8 mouse cellular contexts compared by ENCODE assay signal in genomic region chr3:53004406-53005114, GRCm38 (mm10). TPM values are rescaled to one million over a fixed set of nuclear protein-coding genes. Genes with fewer than 3 reads are reported as not detected.
DNase-seq lines count a peak whose midpoint lies in the region; ATAC-seq and TF ChIP-seq lines count a peak whose summit lies in the region.

No protein-coding gene starts in this region.

- H3K36me3 ChIP-seq in hindbrain, embryonic 11.5 days (ENCODE audit: control insufficient read depth, insufficient read depth, low read length): peaks cover 7% of the 10 kb centered on the region
- H3K36me3 ChIP-seq in hindbrain, embryonic 12.5 days: peaks cover 65% of the 10 kb centered on the region
- peaks cover 37% of the 10 kb centered on the region for H3K36me3 ChIP-seq in thymus, adult 2 months (ENCODE audit: control insufficient read depth, insufficient read depth, low read length)

- peak; percentile 55 for DNase-seq in hindbrain, embryonic 11.5 days (ENCODE audit: low spot score)
- DNase-seq in thymus, adult 2 months: peak; percentile 24
- no peak for DNase-seq in thymus, adult 18-20 months
- DNase-seq in embryo, embryonic 9.5 days (ENCODE audit: extremely low spot score): peak; percentile 15
- peak; percentile 54 for DNase-seq in lung, postnatal 25 days (ENCODE audit: low spot score)
- DNase-seq in cerebellum, adult 9-10 months: no peak
- no peak for DNase-seq in cerebellum, adult 18-20 months

- H3K4me3 ChIP-seq in hindbrain, embryonic 11.5 days (ENCODE audit: low read depth, low read length): no peak overlapping the region
- no peak overlapping the region for H3K4me3 ChIP-seq in hindbrain, embryonic 12.5 days
- no peak overlapping the region for H3K4me3 ChIP-seq in thymus, adult 2 months (ENCODE audit: control insufficient read depth, insufficient read depth, low read length)

- no peak overlapping the region for H3K27ac ChIP-seq in hindbrain, embryonic 11.5 days (ENCODE audit: low read depth, low read length)
- H3K27ac ChIP-seq in hindbrain, embryonic 12.5 days: no peak overlapping the region
- no peak overlapping the region for H3K27ac ChIP-seq in thymus, adult 2 months (ENCODE audit: control insufficient read depth, insufficient read depth, low read length)

- no peak for ATAC-seq in hindbrain, embryonic 11.5 days (ENCODE audit: low FRiP score)
- no peak for ATAC-seq in hindbrain, embryonic 12.5 days (ENCODE audit: low FRiP score)

- no peak overlapping the region for H3K9ac ChIP-seq in hindbrain, embryonic 11.5 days (ENCODE audit: low read depth, low read length)
- no peak overlapping the region for H3K9ac ChIP-seq in hindbrain, embryonic 12.5 days

- TF ChIP-seq CTCF in thymus, adult 2 months (IDR thresholded peaks at IDR 0.05; ENCODE audit: borderline replicate concordance, control insufficient read depth, extremely low read depth, insufficient read depth, low read length, poor library complexity): no peak

- no peak overlapping the region for H3K4me2 ChIP-seq in hindbrain, embryonic 11.5 days (replicated peaks; ENCODE audit: low read depth, low read length)
- H3K4me2 ChIP-seq in hindbrain, embryonic 12.5 days (replicated peaks): no peak overlapping the region

- WGBS in hindbrain, embryonic 11.5 days: 69% methylated on average over 2 of the region's 2 CpGs
- WGBS in hindbrain, embryonic 12.5 days: 79% methylated on average over 2 of the region's 2 CpGs
- 78% methylated on average over 2 of the region's 2 CpGs for WGBS in thymus, adult 2 months

- no peaks in the 10 kb centered on the region for H3K9me3 ChIP-seq in hindbrain, embryonic 11.5 days (ENCODE audit: control insufficient read depth, low read length)
- H3K9me3 ChIP-seq in hindbrain, embryonic 12.5 days (replicated peaks): no peaks in the 10 kb centered on the region

- no peaks in the 10 kb centered on the region for H3K27me3 ChIP-seq in hindbrain, embryonic 11.5 days (ENCODE audit: control insufficient read depth, insufficient read depth, low read length)
- no peaks in the 10 kb centered on the region for H3K27me3 ChIP-seq in hindbrain, embryonic 12.5 days
- no peaks in the 10 kb centered on the region for H3K27me3 ChIP-seq in thymus, adult 2 months (ENCODE audit: control insufficient read depth, insufficient read depth, low read length)

- TF ChIP-seq POLR2A in thymus, adult 2 months (IDR thresholded peaks at IDR 0.05; ENCODE audit: control insufficient read depth, extremely low read depth, insufficient read depth, low read length, poor library complexity): no peak

- no peaks in the 10 kb centered on the region for H3K4me1 ChIP-seq in hindbrain, embryonic 11.5 days (replicated peaks; ENCODE audit: control insufficient read depth, insufficient read depth, low read length)
- no peaks in the 10 kb centered on the region for H3K4me1 ChIP-seq in hindbrain, embryonic 12.5 days
- H3K4me1 ChIP-seq in thymus, adult 2 months (replicated peaks; ENCODE audit: control insufficient read depth, insufficient read depth, low read length): no peaks in the 10 kb centered on the region; the same call in 1 of the 2 replicates

RNA-seq across cellular contexts. Expression of gene Cog6, which starts 12.5 kb away (rescaled TPM):
- 52.1 and 56.5 TPM in 2 replicates for polyA plus RNA-seq in hindbrain, embryonic 11.5 days (2014; fragmentation: Nextera tagmentation; extraction: Ambion mirVana)
- polyA plus RNA-seq in hindbrain, embryonic 12.5 days (2016; fragmentation: Nextera tagmentation; extraction: Ambion mirVana): 57.3 and 59.5 TPM in 2 replicates
- polyA plus RNA-seq in thymus, adult 2 months (2012; rRNA removed): 22.3 and 26.8 TPM in 2 replicates

RNA-seq across cellular contexts. Expression of gene Lhfp, which starts 36.8 kb away (rescaled TPM):
- polyA plus RNA-seq in hindbrain, embryonic 11.5 days (2014; fragmentation: Nextera tagmentation; extraction: Ambion mirVana): 45.2 and 60.5 TPM in 2 replicates
- polyA plus RNA-seq in hindbrain, embryonic 12.5 days (2016; fragmentation: Nextera tagmentation; extraction: Ambion mirVana): 62.1 and 64.2 TPM in 2 replicates
- 10.5 and 18.7 TPM in 2 replicates for polyA plus RNA-seq in thymus, adult 2 months (2012; rRNA removed)

Comparison
In these comparisons a context has a peak if more than half of its experiments do, and no peak if none do; other contexts are left out.
1. DNase-seq: peak in hindbrain, embryonic 11.5 days (single experiment), thymus, adult 2 months (single experiment), embryo, embryonic 9.5 days (single experiment) and lung, postnatal 25 days (single experiment); none in thymus, adult 18-20 months (0 of 2), cerebellum, adult 9-10 months (single experiment) and cerebellum, adult 18-20 months (0 of 2).